Mouse (Mus musculus): ENCODE data around the gene Wdr49.

Gene Wdr49

GRCm38 (mm10) chr3:75482056-75482455, at the start of gene Wdr49:
TSS of gene Wdr49 (minus strand) at chr3:75482156.
- no peak for DNase-seq (ENCODE audit: low spot score in 2 of 2)

- DNase-seq (ENCODE audit: low spot score in 2 of 2), result no peak
Observed at GRCm38 (mm10) chr3:75531074-75531473, 49.1 kb upstream of the Wdr49 start.

- DNase-seq (ENCODE audit: low spot score in 2 of 2), result no peak
Observed at GRCm38 (mm10) chr3:75522527-75522926, 40.6 kb upstream of the Wdr49 start.

DNA sequence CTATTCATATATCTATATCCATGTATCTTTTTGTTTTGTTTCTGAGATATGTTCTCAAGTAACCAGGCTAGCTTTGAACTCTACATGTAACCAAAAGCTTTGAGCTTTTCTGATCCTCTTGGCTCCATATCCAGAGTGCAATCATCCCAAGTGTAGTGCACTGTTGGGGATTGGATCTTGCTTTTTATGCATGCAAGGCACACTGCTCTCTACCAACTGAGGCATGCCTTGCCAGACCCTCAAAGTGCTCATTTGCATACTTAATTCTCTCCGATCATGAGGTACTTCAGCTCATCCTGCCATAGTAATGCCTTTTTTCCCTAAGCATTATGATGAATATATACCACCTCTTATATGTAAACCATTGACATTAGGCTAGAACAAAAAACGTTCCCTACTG, 39.4 kb upstream of the Wdr49 start:
- no peak for DNase-seq (ENCODE audit: low spot score in 2 of 2)

- DNase-seq (ENCODE audit: low spot score in 2 of 2), result peak; percentile 53 to 59
Observed at GRCm38 (mm10) chr3:75517631-75518250, 35.8 kb upstream of the Wdr49 start.

- no peak for DNase-seq (ENCODE audit: low spot score in 2 of 2)
Observed at GRCm38 (mm10) chr3:75498961-75499960, 17.3 kb upstream of the Wdr49 start.

DNA sequence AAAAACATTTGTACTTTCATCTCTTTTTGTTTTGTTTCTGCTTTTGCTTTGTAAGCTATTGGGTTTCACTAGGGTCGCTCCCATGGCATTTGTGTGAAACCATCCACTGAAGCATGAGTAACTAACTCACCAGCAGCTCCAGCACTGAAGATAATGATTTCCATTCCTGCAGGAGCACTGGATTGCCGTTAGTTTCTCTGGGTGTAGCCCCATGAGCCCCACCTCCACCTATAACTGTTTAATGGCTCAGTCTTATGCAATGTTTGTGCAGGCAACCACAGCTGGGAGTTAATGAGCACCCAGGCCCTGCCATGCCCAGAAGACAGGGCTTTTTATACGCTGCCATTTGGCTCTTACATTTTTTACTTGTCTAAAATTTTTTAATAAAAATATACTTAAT, 11.0 kb upstream of the Wdr49 start:
- DNase-seq (ENCODE audit: low spot score in 2 of 2), result no peak

- DNase-seq (ENCODE audit: low spot score in 2 of 2), result no peak
Observed at GRCm38 (mm10) chr3:75475106-75475505, 6.8 kb downstream of the Wdr49 start.

DNA sequence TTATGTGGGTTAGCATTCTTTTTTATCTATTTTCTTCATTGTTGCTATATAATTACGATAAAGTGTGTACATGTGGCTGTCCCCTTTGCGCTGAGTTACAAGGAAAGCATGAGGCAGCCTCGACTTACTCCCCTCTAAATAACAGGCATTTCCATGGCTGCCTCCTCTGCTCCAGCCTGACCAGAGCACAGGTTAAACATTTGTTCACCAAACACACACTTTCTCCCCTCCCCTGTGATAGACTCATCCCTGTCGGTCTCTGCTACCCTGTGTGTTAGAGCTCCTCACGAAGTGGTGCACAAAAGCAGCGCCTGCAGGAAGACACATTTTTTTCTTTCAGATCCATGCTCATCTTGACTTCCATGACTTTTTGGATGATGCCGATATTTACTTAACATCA, 7.3 kb downstream of the Wdr49 start:
- no peak for DNase-seq (ENCODE audit: low spot score in 2 of 2)

- DNase-seq (ENCODE audit: low spot score in 2 of 2), result no peak
Observed at GRCm38 (mm10) chr3:75468154-75468553, 13.8 kb downstream of the Wdr49 start.

- no peak for DNase-seq (ENCODE audit: low spot score in 2 of 2)
Observed at GRCm38 (mm10) chr3:75430564-75431181, 51.3 kb downstream of the Wdr49 start.

DNA sequence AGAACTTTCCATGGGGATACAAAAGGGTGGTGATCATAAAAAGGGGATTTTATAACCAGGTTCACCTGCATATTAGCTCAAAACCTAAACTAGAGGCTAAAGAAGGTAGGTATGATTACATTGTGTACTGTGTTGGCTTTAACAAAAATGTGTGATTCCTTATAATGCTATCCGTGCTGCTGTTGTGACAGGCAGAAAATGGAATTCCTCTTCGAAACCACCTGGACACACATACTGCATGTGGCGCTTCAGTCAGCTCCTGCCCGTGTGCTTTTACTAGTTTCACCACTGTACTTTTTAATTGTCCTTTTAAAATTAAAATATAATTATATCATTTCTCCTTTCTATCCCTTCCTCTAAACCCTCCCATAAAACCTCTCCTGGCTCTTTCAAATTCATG, 86.0 kb downstream of the Wdr49 start:
- DNase-seq (ENCODE audit: low spot score in 2 of 2), result no peak

GRCm38 (mm10) chr3:75395121-75395895, 86.6 kb downstream of the Wdr49 start:
- DNase-seq (ENCODE audit: low spot score in 2 of 2), result peak in 1 of 2 experiments; percentile 12

- no peak for DNase-seq (ENCODE audit: low spot score in 2 of 2)
Observed at GRCm38 (mm10) chr3:75394487-75394886, 87.5 kb downstream of the Wdr49 start.

- DNase-seq (ENCODE audit: low spot score in 2 of 2), result no peak
Observed at GRCm38 (mm10) chr3:75381776-75382175, 100.2 kb downstream of the Wdr49 start.

GRCm38 (mm10) chr3:75353972-75354371, 128.0 kb downstream of the Wdr49 start:
- no peak for DNase-seq (ENCODE audit: low spot score in 2 of 2)

GRCm38 (mm10) chr3:75337196-75337595, 144.8 kb downstream of the Wdr49 start:
- no peak for DNase-seq (ENCODE audit: low spot score in 2 of 2)

DNA sequence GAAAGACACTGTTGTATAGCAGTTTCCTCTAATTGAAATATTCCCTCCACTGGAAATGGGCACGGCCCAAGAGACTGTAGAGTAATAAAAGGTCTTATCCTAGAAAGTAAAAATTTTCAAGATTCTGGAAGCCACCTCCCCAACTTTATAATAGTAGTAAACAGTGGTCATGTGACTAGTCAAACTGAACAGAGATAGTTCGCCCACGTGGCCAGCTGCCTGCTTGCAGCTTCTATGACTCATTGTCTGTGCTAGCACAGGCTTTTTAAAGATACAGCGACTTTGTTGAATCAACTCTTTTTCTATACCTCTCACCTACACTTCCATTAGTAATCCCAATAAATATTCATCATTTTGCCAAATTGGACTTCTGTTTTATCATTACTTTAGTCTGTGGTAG, 161.0 kb downstream of the Wdr49 start:
- peak; percentile 53 to 64 for DNase-seq (ENCODE audit: low spot score in 2 of 2)

DNA sequence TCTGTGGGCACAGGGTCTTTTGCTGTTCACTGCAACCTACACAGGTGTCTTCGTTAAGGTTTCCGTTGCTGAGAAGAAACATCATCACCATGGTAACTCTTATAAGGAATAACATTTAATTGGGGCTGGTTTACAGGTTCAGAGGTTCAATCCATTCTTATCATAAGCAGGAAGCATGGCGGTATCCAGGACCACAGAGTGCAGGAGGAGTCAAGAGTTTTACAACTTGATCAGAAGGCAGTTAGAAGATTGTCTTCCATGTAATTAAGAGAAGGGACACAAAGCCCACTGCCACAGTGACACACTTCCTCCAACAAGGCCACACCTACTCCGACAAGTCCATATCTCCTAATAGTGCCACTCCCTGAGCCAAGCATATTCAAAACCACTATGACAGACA, 173.1 kb downstream of the Wdr49 start:
- no peak for DNase-seq (ENCODE audit: low spot score in 2 of 2)

- no peak for DNase-seq (ENCODE audit: low spot score in 2 of 2)
Observed at GRCm38 (mm10) chr3:75308228-75308627, 173.7 kb downstream of the Wdr49 start.

GRCm38 (mm10) chr3:75305584-75305983, 176.4 kb downstream of the Wdr49 start:
- no peak for DNase-seq (ENCODE audit: low spot score in 2 of 2)

- no peak for DNase-seq (ENCODE audit: low spot score in 2 of 2)
Observed at GRCm38 (mm10) chr3:75304621-75305020, 177.3 kb downstream of the Wdr49 start.

All from right cerebral cortex, adult 2 months (tissue).